Mouse (Mus musculus): ENCODE measurements around the gene Atg4a-ps.

Atg4a-ps gene

DNA sequence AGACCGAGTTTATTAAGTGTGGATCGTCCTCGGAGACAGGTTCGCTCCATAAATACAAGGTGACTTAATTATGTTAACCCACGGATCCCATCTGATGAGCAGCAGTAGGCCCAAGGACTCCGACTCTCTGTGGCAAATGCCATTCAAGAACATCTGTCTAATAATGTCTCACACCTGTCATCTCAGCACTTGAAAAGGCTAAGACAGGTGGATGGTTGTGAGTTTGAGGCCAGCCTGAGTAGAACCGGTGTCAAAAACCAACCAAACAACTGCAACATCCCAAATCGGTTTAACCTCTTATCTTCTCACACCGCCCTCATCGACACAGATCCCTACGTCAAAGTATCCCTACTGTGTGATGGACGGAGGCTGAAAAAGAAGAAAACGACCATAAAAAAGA is 20.7 kb downstream of the Atg4a-ps start:
- DNase-seq, result no peak

GRCm38 (mm10) chr3:103624591-103625051 is 21.2 kb downstream of the Atg4a-ps start:
- no peak for DNase-seq

- no peak for DNase-seq
Observed at GRCm38 (mm10) chr3:103623893-103624470, 21.9 kb downstream of the Atg4a-ps start.

DNA sequence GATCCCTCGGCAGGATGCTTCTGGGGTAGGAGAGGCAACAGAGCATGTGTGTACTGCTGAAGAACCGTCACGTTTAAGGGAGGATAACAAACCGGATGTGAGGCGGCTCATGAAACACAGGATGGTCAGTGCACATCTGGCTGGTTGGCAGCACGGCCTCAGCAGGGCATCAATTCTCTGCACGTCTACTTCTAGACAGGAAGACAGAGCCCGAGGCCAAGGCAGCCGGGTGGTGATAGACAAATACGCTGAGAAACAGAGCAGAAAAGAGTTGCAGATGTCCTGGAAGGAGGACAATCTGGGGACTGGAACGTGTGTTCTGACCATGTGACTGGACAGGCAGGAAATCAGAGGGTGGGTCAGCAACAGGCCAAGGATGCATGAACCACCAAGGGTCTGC is 25.8 kb downstream of the Atg4a-ps start:
- no peak for DNase-seq

DNA sequence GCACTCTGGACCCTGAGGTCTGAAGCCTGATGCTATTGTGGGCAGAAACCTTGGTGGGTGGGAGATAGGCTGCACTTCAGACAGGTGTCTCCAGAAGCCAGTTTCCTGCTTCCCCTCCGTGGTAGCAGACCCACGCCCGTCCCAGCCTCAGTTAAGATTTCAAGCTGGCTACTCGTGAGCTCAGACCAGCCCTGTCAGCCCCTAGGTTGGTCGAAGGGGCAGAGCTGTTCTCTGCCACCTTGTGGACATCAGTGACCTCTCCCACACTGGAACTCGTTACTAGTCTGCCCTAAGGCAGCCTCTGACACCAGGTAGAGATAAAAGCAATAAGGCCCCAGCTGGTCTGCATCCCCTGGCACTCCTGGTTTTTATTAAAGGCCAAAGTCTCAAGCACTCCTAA is 28.9 kb downstream of the Atg4a-ps start:
- DNase-seq, result no peak

DNA sequence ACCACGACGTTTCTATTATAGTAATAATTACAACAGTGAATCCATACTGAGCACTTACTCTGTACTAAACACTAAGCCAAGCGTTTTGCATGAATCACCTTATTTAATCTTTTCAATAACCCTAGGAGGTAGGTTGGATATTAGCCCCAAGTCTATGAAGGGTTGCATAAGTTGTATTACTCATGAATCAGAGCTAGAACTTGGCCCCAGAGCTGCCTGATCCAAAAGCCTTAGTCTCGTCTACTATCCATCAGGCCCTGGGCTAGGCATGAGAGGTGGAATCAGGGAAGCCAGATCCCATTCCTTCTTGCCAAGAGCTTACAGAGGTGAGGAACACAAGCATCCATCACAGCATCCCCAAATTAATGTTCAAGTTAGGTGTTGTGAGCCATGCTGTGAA is 30.2 kb downstream of the Atg4a-ps start:
- DNase-seq, result no peak

DNA sequence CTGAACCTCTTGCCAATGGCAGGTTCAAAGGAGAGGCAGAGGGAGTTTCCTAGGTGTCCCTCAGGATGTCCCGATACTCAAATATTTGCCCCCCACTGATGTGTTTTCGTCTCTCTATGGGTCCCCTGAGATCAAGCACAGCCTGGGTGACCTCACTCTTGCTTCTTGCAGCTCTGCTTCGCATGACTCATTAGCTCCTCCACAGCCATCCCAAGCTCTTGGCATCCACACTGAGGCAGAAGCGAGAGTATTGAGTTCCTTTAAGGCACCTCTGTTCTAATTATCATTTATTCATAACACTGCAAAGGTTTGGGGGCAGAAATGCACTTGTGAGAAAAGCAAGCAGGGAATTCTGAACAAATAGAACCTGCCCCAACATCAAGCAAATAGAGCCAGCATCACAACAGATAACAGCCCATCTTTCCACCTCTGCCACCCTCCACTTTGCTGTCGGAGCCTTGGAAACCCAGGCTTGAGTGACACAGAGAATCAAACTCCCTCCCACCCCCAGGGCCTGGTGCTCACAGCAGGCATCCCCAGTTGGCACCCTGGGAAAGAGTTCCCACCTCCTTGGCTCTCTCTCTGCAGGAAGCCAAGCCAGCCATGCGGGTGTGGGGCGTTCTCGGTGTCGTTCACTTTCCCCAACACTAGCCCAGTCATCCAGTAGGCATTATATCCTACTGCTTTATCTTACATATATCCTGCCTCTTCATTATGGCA is 33.1 kb downstream of the Atg4a-ps start:
- DNase-seq, result no peak

DNA sequence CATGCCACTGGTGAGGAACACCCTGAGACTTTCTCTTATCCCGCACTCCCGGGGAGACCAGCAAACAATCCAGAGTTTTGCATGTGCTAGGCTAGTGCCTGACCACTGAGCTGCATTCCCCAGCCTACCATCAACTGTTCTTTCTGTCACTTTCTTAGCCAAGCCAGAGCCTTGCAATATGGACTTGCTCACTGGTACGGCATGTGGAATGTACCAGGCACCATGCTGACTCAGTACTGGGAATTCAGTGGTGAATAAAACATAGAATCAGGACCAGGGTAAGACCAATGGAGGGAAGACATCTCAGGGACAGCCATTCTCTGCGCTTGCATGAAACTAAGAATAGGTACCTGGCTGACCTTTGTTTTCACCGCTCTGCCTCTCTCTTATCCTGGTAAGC is 35.6 kb downstream of the Atg4a-ps start:
- no peak for DNase-seq

GRCm38 (mm10) chr3:103606660-103607595 is 38.9 kb downstream of the Atg4a-ps start:
- no peak for DNase-seq

- no peak for DNase-seq
Observed at GRCm38 (mm10) chr3:103606045-103606597, 39.7 kb downstream of the Atg4a-ps start.

- DNase-seq, result no peak
Observed at GRCm38 (mm10) chr3:103601561-103601960, 44.3 kb downstream of the Atg4a-ps start.

- no peak for DNase-seq
Observed at GRCm38 (mm10) chr3:103601011-103601410, 44.9 kb downstream of the Atg4a-ps start.

- no peak for DNase-seq
Observed at GRCm38 (mm10) chr3:103597586-103597985, 48.3 kb downstream of the Atg4a-ps start.

DNA sequence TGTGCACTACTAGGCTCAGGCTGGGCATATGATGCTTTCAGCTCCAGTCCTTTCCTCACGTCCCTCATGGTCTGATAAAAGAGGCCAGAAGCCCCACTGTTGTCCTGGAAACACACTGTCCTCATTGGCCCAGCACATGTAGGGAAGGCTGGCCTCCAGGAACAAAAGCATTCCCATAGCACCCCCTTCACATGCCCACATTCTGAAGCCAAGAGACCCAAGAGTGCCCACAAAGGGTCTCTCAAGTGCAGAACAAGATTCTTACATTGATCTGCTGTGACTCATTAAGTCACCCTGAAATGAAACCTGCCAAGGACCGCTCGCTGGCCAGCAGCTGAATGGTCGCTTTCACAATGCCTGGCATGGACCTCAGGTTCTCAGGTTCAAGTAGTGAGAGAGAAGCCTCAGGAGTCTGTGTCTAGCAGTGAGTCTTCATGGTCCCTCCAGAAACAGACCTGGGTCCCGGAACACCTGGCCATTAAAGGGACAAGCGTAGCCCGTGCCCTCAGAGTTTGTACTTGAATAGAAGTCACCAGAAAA is 50.5 kb downstream of the Atg4a-ps start:
- no peak for DNase-seq

Measured in thymus, adult 18-20 months (tissue).